Mouse (Mus musculus): ENCODE data around the gene Mxra8.

Mxra8 gene

GRCm38 (mm10) chr4:155839483-155839910 lies at the start of gene Mxra8:
Gene Mxra8, plus strand, starts transcription at chr4:155839680.
- DNase-seq (ENCODE audit: low read depth, low spot score) = peak; percentile 77

GRCm38 (mm10) chr4:155790021-155790489 lies 49.4 kb upstream of the Mxra8 start, which contains the start of gene Ankrd65:
Gene Ankrd65, plus strand, starts transcription at chr4:155790439.
- no peak for DNase-seq (ENCODE audit: low read depth, low spot score)

GRCm38 (mm10) chr4:155790650-155791161 lies 48.8 kb upstream of the Mxra8 start:
- no peak for DNase-seq (ENCODE audit: low read depth, low spot score)

GRCm38 (mm10) chr4:155791240-155791933 lies 48.1 kb upstream of the Mxra8 start:
- DNase-seq (ENCODE audit: low read depth, low spot score) = no peak

- no peak for DNase-seq (ENCODE audit: low read depth, low spot score)
These were observed 45.8 kb upstream of the Mxra8 start for GRCm38 (mm10) chr4:155793730-155794129.

GRCm38 (mm10) chr4:155802075-155802474 lies 37.4 kb upstream of the Mxra8 start:
- DNase-seq (ENCODE audit: low read depth, low spot score) = no peak

- DNase-seq (ENCODE audit: low read depth, low spot score) = peak; percentile 69
These were observed 36.6 kb upstream of the Mxra8 start, which contains the start of gene Mrpl20 for GRCm38 (mm10) chr4:155802741-155803339. Gene Mrpl20, plus strand, starts transcription at chr4:155802878.

- DNase-seq (ENCODE audit: low read depth, low spot score) = peak; percentile 97
These were observed 36.0 kb upstream of the Mxra8 start for GRCm38 (mm10) chr4:155803340-155804041.

GRCm38 (mm10) chr4:155807841-155808240 lies 31.6 kb upstream of the Mxra8 start:
- DNase-seq (ENCODE audit: low read depth, low spot score) = no peak

GRCm38 (mm10) chr4:155811929-155812664 lies 27.4 kb upstream of the Mxra8 start, which contains the start of gene Ccnl2:
Gene Ccnl2, plus strand, starts transcription at chr4:155812489.
- DNase-seq (ENCODE audit: low read depth, low spot score) = peak; percentile 100

GRCm38 (mm10) chr4:155812665-155813181 lies 26.8 kb upstream of the Mxra8 start:
- DNase-seq (ENCODE audit: low read depth, low spot score) = peak; percentile 79

- no peak for DNase-seq (ENCODE audit: low read depth, low spot score)
These were observed 21.9 kb upstream of the Mxra8 start for GRCm38 (mm10) chr4:155817533-155817932.

GRCm38 (mm10) chr4:155821025-155821424 lies 18.5 kb upstream of the Mxra8 start:
- peak; percentile 67 for DNase-seq (ENCODE audit: low read depth, low spot score)

- no peak for DNase-seq (ENCODE audit: low read depth, low spot score)
These were observed 16.0 kb upstream of the Mxra8 start for GRCm38 (mm10) chr4:155823443-155823842.

GRCm38 (mm10) chr4:155829866-155830265 lies 9.6 kb upstream of the Mxra8 start:
- DNase-seq (ENCODE audit: low read depth, low spot score) = no peak

- no peak for DNase-seq (ENCODE audit: low read depth, low spot score)
These were observed 8.9 kb upstream of the Mxra8 start for GRCm38 (mm10) chr4:155830596-155830995.

GRCm38 (mm10) chr4:155831205-155831766 lies 8.2 kb upstream of the Mxra8 start, which contains the start of gene Aurkaip1:
Gene Aurkaip1, plus strand, starts transcription at chr4:155831272.
- peak; percentile 98 for DNase-seq (ENCODE audit: low read depth, low spot score)

- no peak for DNase-seq (ENCODE audit: low read depth, low spot score)
These were observed 7.6 kb upstream of the Mxra8 start for GRCm38 (mm10) chr4:155831831-155832230.

- no peak for DNase-seq (ENCODE audit: low read depth, low spot score)
These were observed 7.2 kb upstream of the Mxra8 start for GRCm38 (mm10) chr4:155832321-155832720.

- DNase-seq (ENCODE audit: low read depth, low spot score) = no peak
These were observed 6.2 kb upstream of the Mxra8 start for GRCm38 (mm10) chr4:155833234-155833633.

GRCm38 (mm10) chr4:155833836-155834235 lies 5.6 kb upstream of the Mxra8 start:
- peak; percentile 85 for DNase-seq (ENCODE audit: low read depth, low spot score)

Data from ZHBTc4 (cell line).